Mouse (Mus musculus): Measurements from ENCODE around the gene Slc43a2. TPM values are rescaled to one million over a fixed set of nuclear protein-coding genes. Genes with fewer than 3 reads are reported as not detected.

The Slc43a2 gene
- polyA plus RNA-seq, 1 experiment from 2014 or later = 5.1 TPM

DNA sequence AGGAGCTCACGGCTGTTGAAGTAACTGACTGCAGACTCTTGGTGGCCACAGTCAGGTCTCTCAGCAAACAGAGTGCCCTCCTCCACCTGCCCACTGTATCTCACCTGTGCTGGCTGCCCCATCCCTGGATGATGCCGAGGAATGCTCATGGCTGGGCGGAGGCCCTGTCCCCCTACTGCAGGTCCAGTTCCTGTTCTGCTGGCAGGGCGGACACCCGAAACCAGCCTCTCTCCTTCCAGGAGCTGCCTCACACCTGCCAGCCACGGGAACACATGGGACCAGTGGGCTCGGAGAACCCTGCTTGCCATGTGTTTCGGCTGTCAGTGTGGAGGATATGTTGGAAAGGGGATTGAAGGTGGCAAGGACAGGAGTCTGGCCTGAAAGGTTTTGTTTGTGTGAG is 8.7 kb downstream of the Slc43a2 start:
- ATAC-seq (ENCODE audit: insufficient number of reproducible peaks, insufficient read depth, low FRiP score, low read depth) = no peak
- H3K4me3 ChIP-seq (ENCODE audit: low read depth, low read length) = no peak overlapping the region
- WGBS = 80% methylated on average over 8 of the region's 8 CpGs
- no peaks in the 10 kb centered on the region for H3K27me3 ChIP-seq (ENCODE audit: control insufficient read depth, insufficient read depth, low read length)
- H3K9me3 ChIP-seq (ENCODE audit: control insufficient read depth, low read depth, low read length) = no peaks in the 10 kb centered on the region
- no peak overlapping the region for H3K9ac ChIP-seq (replicated peaks; ENCODE audit: low read depth, low read length)
- no peak overlapping the region for H3K27ac ChIP-seq (ENCODE audit: low read length)
- H3K36me3 ChIP-seq (ENCODE audit: control insufficient read depth, insufficient read depth, low read length) = no peaks in the 10 kb centered on the region
- no peak overlapping the region for H3K4me2 ChIP-seq (replicated peaks; ENCODE audit: low read depth, low read length)
- peaks cover 6% of the 10 kb centered on the region for H3K4me1 ChIP-seq (ENCODE audit: control insufficient read depth, insufficient read depth, low read length)

DNA sequence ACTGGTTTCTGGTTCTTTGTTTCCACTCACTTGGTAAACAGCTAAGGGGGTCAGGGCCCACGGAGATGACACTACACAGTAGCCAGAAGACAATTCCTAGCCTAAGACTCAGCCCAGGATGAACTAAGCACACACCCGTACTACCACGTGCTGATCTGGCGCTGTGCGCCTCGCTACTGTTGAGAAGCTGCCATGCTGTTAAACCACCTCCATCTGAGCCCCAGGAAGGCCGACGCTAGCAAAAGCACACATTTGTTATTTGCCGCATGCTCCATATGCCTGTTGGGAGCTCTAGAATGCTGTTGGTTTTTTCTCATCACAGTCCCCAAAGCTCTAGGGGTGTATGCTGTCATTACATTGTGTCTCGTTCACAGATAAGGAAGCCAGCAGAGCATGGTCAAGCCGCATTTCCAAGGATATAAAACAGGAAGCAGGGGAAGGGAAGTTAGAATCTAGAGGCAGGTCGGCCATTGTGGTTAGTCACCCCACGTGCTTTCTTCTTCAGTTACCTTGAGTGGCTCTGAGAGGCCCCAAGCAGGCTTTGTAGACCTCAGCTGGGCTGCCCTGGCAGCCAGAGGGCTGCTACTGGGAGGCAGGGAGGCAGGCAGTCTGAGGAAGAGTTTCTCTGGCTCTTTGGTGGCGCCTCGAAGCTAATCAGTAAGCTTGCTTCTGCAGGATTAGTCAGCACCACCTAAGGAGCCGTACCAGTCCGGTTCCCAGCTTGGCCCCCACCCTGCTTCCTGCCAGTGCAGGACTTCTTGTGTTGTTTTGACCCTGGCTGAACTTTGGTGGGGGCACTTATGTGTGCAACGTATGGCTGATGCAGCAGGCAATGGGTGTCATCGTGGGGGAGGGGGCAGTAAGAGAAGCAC is 9.5 kb downstream of the Slc43a2 start:
- no peaks in the 10 kb centered on the region for H3K27me3 ChIP-seq (ENCODE audit: control insufficient read depth, insufficient read depth, low read length)
- H3K4me3 ChIP-seq (ENCODE audit: low read depth, low read length) = no peak overlapping the region
- no peak overlapping the region for H3K9ac ChIP-seq (replicated peaks; ENCODE audit: low read depth, low read length)
- H3K4me2 ChIP-seq (replicated peaks; ENCODE audit: low read depth, low read length) = no peak overlapping the region
- no peaks in the 10 kb centered on the region for H3K9me3 ChIP-seq (ENCODE audit: control insufficient read depth, low read depth, low read length)
- H3K27ac ChIP-seq (ENCODE audit: low read length) = no peak overlapping the region
- H3K4me1 ChIP-seq (ENCODE audit: control insufficient read depth, insufficient read depth, low read length) = peaks cover 4% of the 10 kb centered on the region; the same call in 1 of the 2 replicates
- no peak for ATAC-seq (ENCODE audit: insufficient number of reproducible peaks, insufficient read depth, low FRiP score, low read depth)
- WGBS = 72% methylated on average over 19 of the region's 19 CpGs
- H3K36me3 ChIP-seq (ENCODE audit: control insufficient read depth, insufficient read depth, low read length) = no peaks in the 10 kb centered on the region

DNA sequence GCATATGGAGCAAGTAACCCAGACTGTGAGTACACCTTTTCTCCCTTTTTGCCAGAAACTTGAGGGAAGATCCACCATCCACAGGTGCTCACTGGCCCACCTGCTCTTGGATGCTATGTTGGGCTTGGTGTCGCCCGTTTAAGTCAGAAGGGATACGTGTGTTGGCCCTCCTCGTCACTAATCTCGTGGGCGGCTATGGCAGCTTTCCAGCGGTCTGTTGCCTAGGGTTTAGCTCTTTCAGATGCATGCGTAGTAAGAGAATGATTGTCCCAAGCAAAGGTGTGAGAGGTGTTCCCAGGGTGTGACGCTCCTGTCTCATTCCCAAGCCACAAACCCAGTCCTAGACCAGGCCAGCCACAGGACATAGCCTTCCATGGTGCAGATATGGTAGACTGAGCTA is 13.2 kb downstream of the Slc43a2 start:
- no peak overlapping the region for H3K4me3 ChIP-seq (ENCODE audit: low read depth, low read length)
- H3K27ac ChIP-seq (ENCODE audit: low read length) = no peak overlapping the region
- H3K27me3 ChIP-seq (ENCODE audit: control insufficient read depth, insufficient read depth, low read length) = no peaks in the 10 kb centered on the region
- H3K9me3 ChIP-seq (ENCODE audit: control insufficient read depth, low read depth, low read length) = no peaks in the 10 kb centered on the region
- peaks cover 6% of the 10 kb centered on the region for H3K4me1 ChIP-seq (ENCODE audit: control insufficient read depth, insufficient read depth, low read length)
- WGBS = 89% methylated on average over 9 of the region's 9 CpGs
- no peaks in the 10 kb centered on the region for H3K36me3 ChIP-seq (ENCODE audit: control insufficient read depth, insufficient read depth, low read length)
- no peak for ATAC-seq (ENCODE audit: insufficient number of reproducible peaks, insufficient read depth, low FRiP score, low read depth)
- no peak overlapping the region for H3K9ac ChIP-seq (replicated peaks; ENCODE audit: low read depth, low read length)
- H3K4me2 ChIP-seq (replicated peaks; ENCODE audit: low read depth, low read length) = no peak overlapping the region

DNA sequence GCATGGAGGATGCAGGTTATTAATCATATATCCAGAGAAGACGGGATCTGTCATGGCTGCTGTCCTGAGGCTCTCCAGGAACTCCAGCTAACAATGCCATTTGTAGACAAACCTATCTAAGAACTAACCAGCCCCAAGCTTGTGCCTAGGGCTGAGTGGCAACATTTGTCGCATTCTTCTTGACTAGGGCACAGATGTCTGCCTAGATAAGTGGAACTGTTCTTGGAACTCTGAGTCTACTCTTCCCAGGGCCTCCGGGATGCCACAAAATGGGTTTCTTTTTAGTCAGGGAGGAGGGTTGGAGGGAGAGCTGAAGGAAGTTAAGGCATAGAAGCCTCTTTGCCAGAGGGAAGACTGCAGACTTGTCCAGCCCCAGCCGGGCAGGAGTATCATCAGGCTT is 14.6 kb downstream of the Slc43a2 start:
- Histone ChIP-seq H3K36me3 (ENCODE audit: control insufficient read depth, insufficient read depth, low read length) (no peaks in the 10 kb centered on the region), H3K4me1 (ENCODE audit: control insufficient read depth, insufficient read depth, low read length) (peaks cover 19% of the 10 kb centered on the region), H3K9ac (replicated peaks; ENCODE audit: low read depth, low read length) (no peak overlapping the region), H3K9me3 (ENCODE audit: control insufficient read depth, low read depth, low read length) (no peaks in the 10 kb centered on the region), H3K27ac (ENCODE audit: low read length) (no peak overlapping the region), H3K4me3 (ENCODE audit: low read depth, low read length) (no peak overlapping the region), H3K27me3 (ENCODE audit: control insufficient read depth, insufficient read depth, low read length) (no peaks in the 10 kb centered on the region), H3K4me2 (replicated peaks; ENCODE audit: low read depth, low read length) (no peak overlapping the region)
- no peak for ATAC-seq (ENCODE audit: insufficient number of reproducible peaks, insufficient read depth, low FRiP score, low read depth)
- WGBS = 63% methylated on average over 4 of the region's 4 CpGs

DNA sequence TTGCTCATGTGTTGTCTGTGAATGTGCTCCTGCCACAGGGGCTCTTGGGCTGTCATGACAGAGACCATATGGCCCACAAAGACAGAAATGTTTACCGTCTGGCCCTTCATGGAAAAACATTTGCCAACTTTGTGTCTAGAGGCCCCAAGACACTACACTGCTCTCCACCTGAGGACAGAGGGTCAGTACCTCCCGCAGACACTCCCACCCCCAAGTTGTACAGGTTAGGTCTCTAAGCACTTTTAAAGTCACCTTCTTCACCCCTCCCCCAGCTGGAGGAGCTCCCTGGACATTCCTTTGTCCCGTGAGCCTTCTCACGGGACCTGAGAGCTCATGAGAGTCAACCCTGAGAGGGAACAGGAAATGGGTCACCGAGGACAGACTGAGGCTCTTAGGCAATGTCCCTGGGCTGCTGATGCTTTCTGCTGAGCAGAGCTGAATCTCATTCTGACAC is 18.2 kb downstream of the Slc43a2 start:
- Histone ChIP-seq H3K27ac (ENCODE audit: low read length) (0 out of 2 replicates have a peak overlapping the region, but pooled peaks have one; percentile 23), H3K4me3 (ENCODE audit: low read depth, low read length) (no peak overlapping the region), H3K27me3 (ENCODE audit: control insufficient read depth, insufficient read depth, low read length) (no peaks in the 10 kb centered on the region), H3K4me1 (ENCODE audit: control insufficient read depth, insufficient read depth, low read length) (peaks cover 39% of the 10 kb centered on the region), H3K9me3 (ENCODE audit: control insufficient read depth, low read depth, low read length) (no peaks in the 10 kb centered on the region), H3K9ac (replicated peaks; ENCODE audit: low read depth, low read length) (no peak overlapping the region), H3K4me2 (replicated peaks; ENCODE audit: low read depth, low read length) (no peak overlapping the region), H3K36me3 (ENCODE audit: control insufficient read depth, insufficient read depth, low read length) (no peaks in the 10 kb centered on the region)
- ATAC-seq (ENCODE audit: insufficient number of reproducible peaks, insufficient read depth, low FRiP score, low read depth) = no peak; the same call in 1 of the 2 replicates
- 20% methylated on average over 5 of the region's 5 CpGs for WGBS

DNA sequence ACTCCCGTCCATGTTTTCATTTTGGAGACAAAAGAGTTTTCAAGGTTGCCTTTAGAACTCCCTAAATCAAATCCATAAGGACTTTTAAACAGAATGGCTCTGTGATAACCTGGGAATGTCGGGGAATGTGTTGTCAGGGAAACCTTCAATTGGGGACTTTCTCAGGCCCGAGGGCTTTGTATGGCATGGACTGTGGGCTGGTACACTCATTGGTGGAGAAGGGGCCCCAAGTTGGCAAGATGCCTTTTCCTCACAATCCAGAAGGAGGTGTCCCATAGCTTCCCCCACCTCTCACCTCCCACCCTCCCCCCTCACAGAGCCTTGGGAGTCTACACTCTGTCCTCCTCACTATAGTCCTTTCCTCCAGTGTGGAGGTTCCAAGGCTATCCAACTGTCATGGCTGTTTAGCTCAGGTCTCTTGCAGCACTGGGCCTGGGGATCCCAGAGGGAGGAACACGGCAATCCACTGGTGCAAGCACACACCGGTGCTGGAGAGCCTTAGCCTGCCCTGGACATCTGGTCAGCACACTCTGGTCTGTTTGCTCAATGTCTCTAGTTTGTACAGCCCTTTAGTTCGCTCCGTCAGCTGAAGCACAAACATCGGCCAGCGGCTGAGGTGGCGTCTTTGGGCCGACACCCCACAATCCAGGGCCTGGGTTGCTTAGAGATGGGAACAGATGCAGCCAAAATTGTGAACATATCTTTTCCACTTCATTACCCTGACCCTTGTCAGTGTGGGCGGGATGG is 18.9 kb downstream of the Slc43a2 start:
- H3K9ac ChIP-seq (replicated peaks; ENCODE audit: low read depth, low read length) = no peak overlapping the region
- no peak overlapping the region for H3K4me2 ChIP-seq (replicated peaks; ENCODE audit: low read depth, low read length)
- peak overlapping the region; percentile 23; the same call in 1 of the 2 replicates for H3K27ac ChIP-seq (ENCODE audit: low read length)
- H3K27me3 ChIP-seq (ENCODE audit: control insufficient read depth, insufficient read depth, low read length) = no peaks in the 10 kb centered on the region
- WGBS = 59% methylated on average over 12 of the region's 12 CpGs
- H3K36me3 ChIP-seq (ENCODE audit: control insufficient read depth, insufficient read depth, low read length) = no peaks in the 10 kb centered on the region
- no peak overlapping the region for H3K4me3 ChIP-seq (ENCODE audit: low read depth, low read length)
- no peaks in the 10 kb centered on the region for H3K9me3 ChIP-seq (ENCODE audit: control insufficient read depth, low read depth, low read length)
- H3K4me1 ChIP-seq (ENCODE audit: control insufficient read depth, insufficient read depth, low read length) = peaks cover 39% of the 10 kb centered on the region
- no peak for ATAC-seq (ENCODE audit: insufficient number of reproducible peaks, insufficient read depth, low FRiP score, low read depth)

DNA sequence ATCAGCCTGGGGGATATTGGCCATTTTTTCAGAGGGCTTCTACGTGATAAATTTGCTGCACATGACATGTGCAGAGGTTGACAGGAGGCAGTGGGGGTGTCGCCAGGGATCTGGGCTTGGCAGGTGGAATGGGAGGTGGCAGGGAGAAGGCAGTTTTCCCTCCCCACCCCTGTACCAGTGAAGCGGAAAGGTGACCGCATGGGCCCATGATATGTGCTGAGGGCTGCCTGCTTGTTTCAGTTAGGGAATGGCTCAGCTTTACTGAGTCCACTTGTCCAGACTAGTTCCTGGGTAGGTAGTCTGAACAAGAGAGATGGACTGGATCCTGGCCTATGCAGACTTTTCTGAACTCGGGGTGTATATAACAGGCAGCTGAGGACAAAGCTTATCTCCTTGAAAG is 19.8 kb downstream of the Slc43a2 start:
- Histone ChIP-seq H3K4me1 (ENCODE audit: control insufficient read depth, insufficient read depth, low read length) (peaks cover 39% of the 10 kb centered on the region), H3K27ac (ENCODE audit: low read length) (no peak overlapping the region; the same call in 1 of the 2 replicates), H3K4me3 (ENCODE audit: low read depth, low read length) (no peak overlapping the region), H3K27me3 (ENCODE audit: control insufficient read depth, insufficient read depth, low read length) (no peaks in the 10 kb centered on the region), H3K36me3 (ENCODE audit: control insufficient read depth, insufficient read depth, low read length) (no peaks in the 10 kb centered on the region), H3K4me2 (replicated peaks; ENCODE audit: low read depth, low read length) (no peak overlapping the region), H3K9ac (replicated peaks; ENCODE audit: low read depth, low read length) (no peak overlapping the region), H3K9me3 (ENCODE audit: control insufficient read depth, low read depth, low read length) (no peaks in the 10 kb centered on the region)
- ATAC-seq (ENCODE audit: insufficient number of reproducible peaks, insufficient read depth, low FRiP score, low read depth) = no peak
- 85% methylated on average over 5 of the region's 5 CpGs for WGBS

DNA sequence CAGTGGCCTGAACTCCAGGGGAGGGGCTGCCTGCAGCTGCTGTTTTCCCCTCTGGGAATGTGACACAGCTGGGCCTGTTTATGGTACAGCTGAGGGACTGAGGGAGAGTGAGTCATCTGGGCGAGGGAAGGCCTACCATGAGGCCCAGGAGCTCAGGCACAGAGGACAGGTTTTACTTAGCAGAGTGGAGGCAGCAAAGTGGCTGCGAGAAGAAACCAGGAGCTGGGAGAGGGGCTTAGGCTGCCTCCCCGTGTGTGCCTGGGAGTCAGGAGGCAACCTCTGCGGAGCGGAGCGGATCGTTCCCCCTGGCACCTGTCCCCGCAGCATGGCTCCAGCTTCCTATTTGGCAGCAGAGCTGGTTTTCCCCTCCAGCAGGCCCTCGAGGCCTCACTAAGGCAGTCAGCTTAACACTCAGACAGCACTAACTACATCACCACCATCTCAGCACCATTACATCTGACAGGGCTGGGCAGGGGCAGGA is 20.5 kb downstream of the Slc43a2 start:
- 34% methylated on average over 9 of the region's 9 CpGs for WGBS
- Histone ChIP-seq H3K9ac (replicated peaks; ENCODE audit: low read depth, low read length) (no peak overlapping the region), H3K9me3 (ENCODE audit: control insufficient read depth, low read depth, low read length) (no peaks in the 10 kb centered on the region), H3K4me1 (ENCODE audit: control insufficient read depth, insufficient read depth, low read length) (peaks cover 39% of the 10 kb centered on the region), H3K36me3 (ENCODE audit: control insufficient read depth, insufficient read depth, low read length) (no peaks in the 10 kb centered on the region), H3K4me2 (replicated peaks; ENCODE audit: low read depth, low read length) (no peak overlapping the region), H3K4me3 (ENCODE audit: low read depth, low read length) (no peak overlapping the region), H3K27me3 (ENCODE audit: control insufficient read depth, insufficient read depth, low read length) (no peaks in the 10 kb centered on the region), H3K27ac (ENCODE audit: low read length) (peak overlapping the region; percentile 29; the same call in 1 of the 2 replicates)
- ATAC-seq (ENCODE audit: insufficient number of reproducible peaks, insufficient read depth, low FRiP score, low read depth) = peak; percentile 39; the same call in 1 of the 2 replicates

Measured in stomach, embryonic 14.5 days (tissue).